Mouse (Mus musculus): Measurements from ENCODE around the gene Kbtbd3. TPM values are rescaled to one million over a fixed set of nuclear protein-coding genes. Genes with fewer than 3 reads are reported as not detected.
A peak's percentile ranks its signal among the peaks of the same experiment; 100 is the strongest.

Gene Kbtbd3
- total RNA-seq (2014; fragmentation: Nextera tagmentation) (2.5 and 5.0 TPM in 2 replicates), total RNA-seq (2017) (1.6 and 4.8 TPM in 2 replicates)

GRCm38 (mm10) chr9:4309351-4310085 lies at the start of gene Kbtbd3, which contains the start of gene Aasdhppt:
Gene Kbtbd3 (plus strand): TSS chr9:4309833.
Gene Aasdhppt (minus strand): TSS chr9:4309471.
- peak; percentile 86 for ATAC-seq (replicated peaks; ENCODE audit: low FRiP score, low TSS enrichment, poor library complexity, severe bottlenecking)

GRCm38 (mm10) chr9:4259841-4260745 lies 49.5 kb upstream of the Kbtbd3 start:
- ATAC-seq (replicated peaks; ENCODE audit: low FRiP score, low TSS enrichment, poor library complexity, severe bottlenecking), result no peak

GRCm38 (mm10) chr9:4260746-4261090 lies 48.9 kb upstream of the Kbtbd3 start:
- ATAC-seq (replicated peaks; ENCODE audit: low FRiP score, low TSS enrichment, poor library complexity, severe bottlenecking), result no peak

- no peak for ATAC-seq (replicated peaks; ENCODE audit: low FRiP score, low TSS enrichment, poor library complexity, severe bottlenecking)
These were observed 42.8 kb upstream of the Kbtbd3 start for GRCm38 (mm10) chr9:4266881-4267280.

GRCm38 (mm10) chr9:4283850-4284249 lies 25.8 kb upstream of the Kbtbd3 start:
- ATAC-seq (replicated peaks; ENCODE audit: low FRiP score, low TSS enrichment, poor library complexity, severe bottlenecking), result no peak

GRCm38 (mm10) chr9:4300466-4300865 lies 9.2 kb upstream of the Kbtbd3 start:
- ATAC-seq (replicated peaks; ENCODE audit: low FRiP score, low TSS enrichment, poor library complexity, severe bottlenecking), result no peak

GRCm38 (mm10) chr9:4304867-4305266 lies 4.8 kb upstream of the Kbtbd3 start:
- no peak for ATAC-seq (replicated peaks; ENCODE audit: low FRiP score, low TSS enrichment, poor library complexity, severe bottlenecking)

GRCm38 (mm10) chr9:4308628-4309350 lies 844 bp upstream of the Kbtbd3 start:
- peak; percentile 51 for ATAC-seq (replicated peaks; ENCODE audit: low FRiP score, low TSS enrichment, poor library complexity, severe bottlenecking)

- 0 out of 2 replicates have a peak, but pooled peaks have one; percentile 10 for ATAC-seq (replicated peaks; ENCODE audit: low FRiP score, low TSS enrichment, poor library complexity, severe bottlenecking)
These were observed 1.1 kb downstream of the Kbtbd3 start for GRCm38 (mm10) chr9:4310706-4311105.

- ATAC-seq (replicated peaks; ENCODE audit: low FRiP score, low TSS enrichment, poor library complexity, severe bottlenecking), result no peak
These were observed 1.5 kb downstream of the Kbtbd3 start for GRCm38 (mm10) chr9:4311162-4311561.

- ATAC-seq (replicated peaks; ENCODE audit: low FRiP score, low TSS enrichment, poor library complexity, severe bottlenecking), result no peak
These were observed 4.3 kb downstream of the Kbtbd3 start for GRCm38 (mm10) chr9:4313946-4314345.

GRCm38 (mm10) chr9:4315746-4316145 lies 6.1 kb downstream of the Kbtbd3 start:
- ATAC-seq (replicated peaks; ENCODE audit: low FRiP score, low TSS enrichment, poor library complexity, severe bottlenecking), result no peak

GRCm38 (mm10) chr9:4318939-4319721 lies 9.5 kb downstream of the Kbtbd3 start:
- no peak for ATAC-seq (replicated peaks; ENCODE audit: low FRiP score, low TSS enrichment, poor library complexity, severe bottlenecking)

GRCm38 (mm10) chr9:4353163-4353562 lies 43.5 kb downstream of the Kbtbd3 start:
- ATAC-seq (replicated peaks; ENCODE audit: low FRiP score, low TSS enrichment, poor library complexity, severe bottlenecking), result no peak

- peak; percentile 100 for ATAC-seq (replicated peaks; ENCODE audit: low FRiP score, low TSS enrichment, poor library complexity, severe bottlenecking)
These were observed 66.4 kb downstream of the Kbtbd3 start, which contains the start of gene Msantd4 for GRCm38 (mm10) chr9:4375828-4376639. Gene Msantd4 (plus strand): TSS chr9:4376562.

GRCm38 (mm10) chr9:4376640-4377120 lies 67.0 kb downstream of the Kbtbd3 start:
- ATAC-seq (replicated peaks; ENCODE audit: low FRiP score, low TSS enrichment, poor library complexity, severe bottlenecking), result no peak
